Mouse (Mus musculus): ENCODE measurements around the gene Palm3. TPM values are rescaled to one million over a fixed set of nuclear protein-coding genes. Genes with fewer than 3 reads are reported as not detected.

The Palm3 gene
- polyA plus RNA-seq, 1 experiment from 2014 or later: 0.96 TPM

DNA sequence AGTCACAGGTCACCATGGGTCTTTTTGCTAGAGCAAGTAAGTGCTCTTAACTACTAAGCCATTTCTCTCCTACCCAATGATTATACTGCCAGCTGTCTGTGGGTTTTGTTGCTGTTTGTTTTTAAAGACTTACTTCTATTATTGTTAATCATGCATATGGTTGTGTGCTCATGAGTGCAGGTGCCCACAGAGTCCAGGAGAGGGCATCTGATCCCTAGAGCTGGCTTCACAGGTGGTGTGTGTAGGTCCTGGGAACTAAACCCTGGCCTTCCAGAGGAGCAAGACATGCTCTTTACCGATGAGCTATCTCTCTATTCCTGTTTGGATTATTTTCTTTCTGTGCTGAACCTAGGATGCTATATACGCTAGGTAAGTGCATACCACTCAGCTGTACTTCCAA, 38.0 kb downstream of the Palm3 start:
- no peak for TF ChIP-seq EP300 (optimal IDR thresholded peaks at IDR 0.05)
- peak; percentile 13; the same call in 1 of the 2 replicates for TF ChIP-seq CTCF (IDR thresholded peaks at IDR 0.05; ENCODE audit: low read depth)
- Histone ChIP-seq H3K27me3 (ENCODE audit: control insufficient read depth, insufficient read depth, low read length) (no peaks in the 10 kb centered on the region), H3K36me3 (ENCODE audit: control insufficient read depth, insufficient read depth, low read length) (no peaks in the 10 kb centered on the region), H3K4me1 (replicated peaks; ENCODE audit: control insufficient read depth, insufficient read depth) (no peaks in the 10 kb centered on the region), H3K27ac (replicated peaks) (no peak overlapping the region), H3K4me3 (ENCODE audit: low read depth, low read length) (no peak overlapping the region), H3K9ac (ENCODE audit: low read length) (no peak overlapping the region), H3K4me2 (replicated peaks; ENCODE audit: low read depth) (no peak overlapping the region), H3K9me3 (ENCODE audit: control insufficient read depth, low read length) (no peaks in the 10 kb centered on the region)
- WGBS: 90% methylated on average over 2 of the region's 2 CpGs
- ATAC-seq (ENCODE audit: low FRiP score, low TSS enrichment) (no peak), DNase-seq (ENCODE audit: low spot score) (no peak)

DNA sequence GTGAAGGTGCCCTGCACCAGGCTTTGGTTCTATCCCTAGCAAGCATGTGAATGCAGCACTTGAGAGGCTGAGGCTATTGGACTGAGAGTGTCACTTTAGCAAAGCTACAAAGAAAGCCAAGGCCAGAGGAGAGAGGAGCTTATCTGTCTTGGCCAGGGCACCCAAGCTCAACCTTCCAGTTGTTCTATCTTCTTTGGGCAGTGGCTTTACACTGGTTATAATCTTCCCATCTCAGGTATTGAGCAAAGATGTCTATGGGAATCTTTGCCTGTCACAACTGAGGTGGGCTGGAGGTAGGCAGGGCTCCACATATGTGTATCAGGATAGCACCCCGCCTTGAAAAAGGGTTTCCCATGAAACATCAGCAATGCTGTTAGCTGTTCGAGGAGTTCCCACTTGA, 39.0 kb downstream of the Palm3 start:
- H3K9me3 ChIP-seq (ENCODE audit: control insufficient read depth, low read length): no peaks in the 10 kb centered on the region
- DNase-seq (ENCODE audit: low spot score) (no peak), ATAC-seq (ENCODE audit: low FRiP score, low TSS enrichment) (no peak)
- TF ChIP-seq EP300 (optimal IDR thresholded peaks at IDR 0.05): no peak
- TF ChIP-seq CTCF (IDR thresholded peaks at IDR 0.05; ENCODE audit: low read depth): no peak
- no peaks in the 10 kb centered on the region for H3K27me3 ChIP-seq (ENCODE audit: control insufficient read depth, insufficient read depth, low read length)
- no peak overlapping the region for H3K9ac ChIP-seq (ENCODE audit: low read length)
- no peak overlapping the region for H3K4me3 ChIP-seq (ENCODE audit: low read depth, low read length)
- H3K4me1 ChIP-seq (replicated peaks; ENCODE audit: control insufficient read depth, insufficient read depth): no peaks in the 10 kb centered on the region
- H3K27ac ChIP-seq (replicated peaks): no peak overlapping the region
- H3K4me2 ChIP-seq (replicated peaks; ENCODE audit: low read depth): no peak overlapping the region
- WGBS: 81% methylated on average over 2 of the region's 2 CpGs
- H3K36me3 ChIP-seq (ENCODE audit: control insufficient read depth, insufficient read depth, low read length): no peaks in the 10 kb centered on the region

DNA sequence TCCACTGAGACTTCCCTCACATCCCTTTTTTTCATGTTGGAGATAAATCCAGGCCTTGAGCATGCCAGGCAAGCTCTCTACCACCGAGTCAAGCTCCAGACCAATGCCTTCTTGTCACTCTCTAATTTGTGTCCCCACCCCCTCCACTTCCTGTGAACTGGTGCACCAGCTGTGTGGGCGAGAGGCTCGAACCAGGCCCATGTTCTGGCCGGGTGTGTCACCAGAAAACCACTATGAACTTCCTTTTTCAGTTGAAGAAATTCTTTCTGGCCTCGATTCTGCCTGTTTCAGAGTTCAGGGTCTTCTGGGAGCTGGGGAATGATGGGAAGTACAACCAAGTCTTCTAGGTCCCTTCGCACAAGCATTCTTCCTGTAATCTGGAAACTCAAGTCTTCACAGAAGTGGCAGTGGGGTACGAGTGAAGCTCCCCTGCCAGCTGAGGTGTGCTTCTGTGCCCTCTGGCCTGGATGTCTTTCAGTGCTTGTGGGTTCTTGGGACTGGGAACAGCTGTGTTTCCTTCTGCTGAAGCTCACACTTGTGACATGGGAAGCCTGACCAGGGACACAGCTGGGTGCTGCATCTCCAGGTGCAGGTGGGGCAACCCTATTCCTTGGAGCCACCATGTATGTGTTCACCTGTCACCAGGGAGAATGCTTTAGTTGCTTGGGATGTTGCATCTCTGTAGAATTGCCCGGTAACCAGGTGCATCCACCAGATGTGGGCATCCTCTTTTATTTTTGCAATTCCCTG, 42.8 kb downstream of the Palm3 start:
- peaks cover 5% of the 10 kb centered on the region; the same call in 1 of the 2 replicates for H3K4me1 ChIP-seq (replicated peaks; ENCODE audit: control insufficient read depth, insufficient read depth)
- TF ChIP-seq CTCF (IDR thresholded peaks at IDR 0.05; ENCODE audit: low read depth): no peak
- TF ChIP-seq EP300 (optimal IDR thresholded peaks at IDR 0.05): no peak
- H3K27ac ChIP-seq (replicated peaks): no peak overlapping the region
- DNase-seq (ENCODE audit: low spot score): no peak
- no peak overlapping the region for H3K4me3 ChIP-seq (ENCODE audit: low read depth, low read length)
- H3K9ac ChIP-seq (ENCODE audit: low read length): no peak overlapping the region
- H3K36me3 ChIP-seq (ENCODE audit: control insufficient read depth, insufficient read depth, low read length): no peaks in the 10 kb centered on the region
- WGBS: 62% methylated on average over 8 of the region's 8 CpGs
- no peaks in the 10 kb centered on the region for H3K27me3 ChIP-seq (ENCODE audit: control insufficient read depth, insufficient read depth, low read length)
- no peaks in the 10 kb centered on the region for H3K9me3 ChIP-seq (ENCODE audit: control insufficient read depth, low read length)
- no peak for ATAC-seq (ENCODE audit: low FRiP score, low TSS enrichment)
- no peak overlapping the region for H3K4me2 ChIP-seq (replicated peaks; ENCODE audit: low read depth)

DNA sequence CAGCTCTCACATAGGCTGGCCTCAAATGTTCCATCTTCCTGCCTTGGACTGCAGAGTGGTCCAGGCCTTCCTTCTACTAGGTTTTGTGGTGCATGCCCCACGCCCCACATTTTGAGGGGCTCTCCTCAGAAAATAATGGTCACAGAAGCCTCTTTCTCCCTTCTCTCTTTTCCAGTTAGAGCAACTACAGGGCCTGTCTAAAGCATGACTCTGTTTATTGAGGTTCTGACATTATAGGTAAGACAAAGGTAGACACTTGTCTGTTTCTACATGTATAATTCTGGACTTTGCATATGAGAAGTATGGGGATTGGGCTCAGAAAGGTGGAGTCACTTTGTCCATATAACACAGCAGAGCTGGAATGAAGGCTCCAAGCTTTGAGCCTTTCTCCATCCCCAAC, 43.8 kb downstream of the Palm3 start, which contains the start of gene Gm10643:
Gene Gm10643 (minus strand): TSS at position 101 of the 400 bp plus-strand sequence.
- H3K27me3 ChIP-seq (ENCODE audit: control insufficient read depth, insufficient read depth, low read length): no peaks in the 10 kb centered on the region
- H3K9me3 ChIP-seq (ENCODE audit: control insufficient read depth, low read length): no peaks in the 10 kb centered on the region
- DNase-seq (ENCODE audit: low spot score) (no peak), ATAC-seq (ENCODE audit: low FRiP score, low TSS enrichment) (no peak)
- TF ChIP-seq EP300 (optimal IDR thresholded peaks at IDR 0.05): no peak
- TF ChIP-seq CTCF (IDR thresholded peaks at IDR 0.05; ENCODE audit: low read depth): no peak
- peak within 1 kb of the TSS; percentile 86 for H3K4me2 ChIP-seq (replicated peaks; ENCODE audit: low read depth)
- peak within 1 kb of the TSS; percentile 71 for H3K9ac ChIP-seq (ENCODE audit: low read length)
- peaks cover 5% of the 10 kb centered on the region; the same call in 1 of the 2 replicates for H3K4me1 ChIP-seq (replicated peaks; ENCODE audit: control insufficient read depth, insufficient read depth)
- peak within 1 kb of the TSS; percentile 62 for H3K4me3 ChIP-seq (ENCODE audit: low read depth, low read length)
- no peaks in the 10 kb centered on the region for H3K36me3 ChIP-seq (ENCODE audit: control insufficient read depth, insufficient read depth, low read length)
- WGBS: 88% methylated on average over 1 of the region's 1 CpGs
- peak within 1 kb of the TSS; percentile 86 for H3K27ac ChIP-seq (replicated peaks)

DNA sequence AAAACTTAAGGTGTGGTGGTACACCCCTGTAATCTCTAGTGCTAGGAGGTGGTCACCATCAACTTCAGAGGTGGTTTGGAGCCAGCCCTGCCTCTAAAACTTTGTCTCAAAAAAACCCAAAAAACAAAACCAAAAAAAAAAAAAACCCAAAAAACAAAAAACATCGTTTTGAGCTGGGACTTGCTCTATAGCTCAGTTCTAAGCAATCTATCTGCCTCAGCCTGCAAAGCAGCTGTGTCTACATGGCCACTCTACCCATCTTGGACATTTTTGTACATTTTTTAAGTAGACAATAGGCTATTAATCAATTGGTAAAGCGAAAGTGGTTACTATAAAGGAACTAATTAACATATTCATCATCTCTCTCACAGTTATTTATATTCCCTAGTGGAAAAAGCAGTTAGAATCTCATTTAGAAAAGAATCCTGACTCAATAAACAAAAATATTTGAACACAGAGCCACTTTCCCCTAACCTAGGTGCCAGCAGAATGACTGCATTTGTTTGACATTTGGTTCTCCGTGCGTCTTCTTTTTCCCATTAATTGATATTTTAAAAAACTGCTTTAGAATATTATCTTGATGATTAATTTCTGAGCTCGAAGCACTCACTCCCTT, 44.3 kb downstream of the Palm3 start:
- DNase-seq (ENCODE audit: low spot score) (no peak), ATAC-seq (ENCODE audit: low FRiP score, low TSS enrichment) (no peak)
- H3K27ac ChIP-seq (replicated peaks): peak overlapping the region; percentile 86
- H3K4me3 ChIP-seq (ENCODE audit: low read depth, low read length): peak overlapping the region; percentile 62
- no peaks in the 10 kb centered on the region for H3K36me3 ChIP-seq (ENCODE audit: control insufficient read depth, insufficient read depth, low read length)
- H3K9ac ChIP-seq (ENCODE audit: low read length): peak overlapping the region; percentile 71
- TF ChIP-seq CTCF (IDR thresholded peaks at IDR 0.05; ENCODE audit: low read depth) (no peak), EP300 (optimal IDR thresholded peaks at IDR 0.05) (no peak)
- H3K9me3 ChIP-seq (ENCODE audit: control insufficient read depth, low read length): no peaks in the 10 kb centered on the region
- H3K4me2 ChIP-seq (replicated peaks; ENCODE audit: low read depth): peak overlapping the region; percentile 86
- peaks cover 6% of the 10 kb centered on the region; the same call in 1 of the 2 replicates for H3K4me1 ChIP-seq (replicated peaks; ENCODE audit: control insufficient read depth, insufficient read depth)
- 20% methylated on average over 5 of the region's 5 CpGs for WGBS
- no peaks in the 10 kb centered on the region for H3K27me3 ChIP-seq (ENCODE audit: control insufficient read depth, insufficient read depth, low read length)

All from stomach, postnatal 0 days (tissue).